ENCODE assay signal across 9 mouse cellular contexts in genomic region chr8:70593173-70593572, GRCm38 (mm10). TPM values are rescaled to one million over a fixed set of nuclear protein-coding genes. Genes with fewer than 3 reads are reported as not detected.
A peak's percentile ranks its signal among the peaks of the same experiment; 100 is the strongest.
DNase-seq lines count a peak whose midpoint lies in the region; ATAC-seq and TF ChIP-seq lines count a peak whose summit lies in the region.
"Had no signal": no experiment of that assay in that cellular context is flagged by ENCODE, and none has a peak within 500 bp of the region (broad histone marks: within the 10 kb centered on the region; RNA-seq: fewer than 3 reads in every experiment).

No protein-coding gene starts in this region.

- no peak for TF ChIP-seq CTCF in layer of hippocampus, adult 2 months (conservative IDR thresholded peaks at IDR 0.05)
- no peak for TF ChIP-seq CTCF in forebrain, postnatal 0 days (IDR thresholded peaks at IDR 0.05; ENCODE audit: low read depth)

- peaks cover 13% of the 10 kb centered on the region for H3K4me1 ChIP-seq in forebrain, postnatal 0 days (ENCODE audit: insufficient read depth)
- peaks cover 46% of the 10 kb centered on the region for H3K4me1 ChIP-seq in limb, embryonic 13.5 days

- ATAC-seq in forebrain, postnatal 0 days: no peak
- no peak for ATAC-seq in limb, embryonic 13.5 days (ENCODE audit: low FRiP score, low read depth)

- H3K4me2 ChIP-seq in forebrain, postnatal 0 days (ENCODE audit: low read depth): no peak overlapping the region; the same call in 1 of the 2 replicates
- peak overlapping the region; percentile 98 for H3K4me2 ChIP-seq in limb, embryonic 13.5 days (replicated peaks)

- H3K36me3 ChIP-seq in forebrain, postnatal 0 days (ENCODE audit: insufficient read depth): peaks cover 19% of the 10 kb centered on the region
- H3K36me3 ChIP-seq in limb, embryonic 13.5 days: peaks cover 61% of the 10 kb centered on the region

- no peaks in the 10 kb centered on the region for H3K9me3 ChIP-seq in forebrain, postnatal 0 days (ENCODE audit: low read length)
- no peaks in the 10 kb centered on the region for H3K9me3 ChIP-seq in limb, embryonic 13.5 days

- DNase-seq in layer of hippocampus, adult 2 months (ENCODE audit: low spot score in 2 of 2): no peak
- no peak for DNase-seq in layer of hippocampus, postnatal 10 days (ENCODE audit: low spot score in 2 of 2)
- DNase-seq in forebrain, postnatal 0 days: no peak
- peak; percentile 25 for DNase-seq in neural tube, embryonic 10.5 days (ENCODE audit: extremely low spot score, low spot score)
- no peak for DNase-seq in gastrocnemius, postnatal 10 days
- no peak for DNase-seq in Muller cell, postnatal 12 days (ENCODE audit: inconsistent ontology term)
- no peak for DNase-seq in thymus, postnatal 0 days (ENCODE audit: low spot score)

- H3K9ac ChIP-seq in forebrain, postnatal 0 days: no peak overlapping the region
- peak overlapping the region; percentile 59; the same call in 1 of the 2 replicates for H3K9ac ChIP-seq in limb, embryonic 13.5 days

- no peaks in the 10 kb centered on the region for H3K27me3 ChIP-seq in forebrain, postnatal 0 days (ENCODE audit: insufficient read depth, low read length)
- H3K27me3 ChIP-seq in limb, embryonic 13.5 days: no peaks in the 10 kb centered on the region

- 66% methylated on average over 8 of the region's 8 CpGs for WGBS in forebrain, postnatal 0 days
- WGBS in limb, embryonic 13.5 days: 54% methylated on average over 8 of the region's 8 CpGs

- H3K27ac ChIP-seq in layer of hippocampus, adult 2 months: peak overlapping the region; percentile 86
- peak overlapping the region; percentile 54 for H3K27ac ChIP-seq in forebrain, postnatal 0 days (ENCODE audit: low read depth, low read length)
- peak overlapping the region; percentile 79; the same call in 1 of the 2 replicates for H3K27ac ChIP-seq in limb, embryonic 13.5 days

- H3K4me3 ChIP-seq in layer of hippocampus, adult 2 months: peak overlapping the region; percentile 74; the same call in 1 of the 2 replicates
- H3K4me3 ChIP-seq in forebrain, postnatal 0 days (ENCODE audit: low read depth, low read length): no peak overlapping the region
- peak overlapping the region; percentile 70 for H3K4me3 ChIP-seq in limb, embryonic 13.5 days

RNA-seq across cellular contexts. Expression of gene Isyna1, which starts 1.0 kb away (rescaled TPM):
- 10 to 100 TPM; 41.4 to 46.4 TPM for total RNA-seq in layer of hippocampus, adult 2 months (2021)
- total RNA-seq in layer of hippocampus, postnatal 10 days (2021): 10 to 100 TPM; 56.5 to 57.8 TPM
- 127 and 136 TPM in 2 replicates for total RNA-seq in forebrain, postnatal 0 days (2014; rRNA removed)
- polyA plus RNA-seq in forebrain, postnatal 0 days (2015; fragmentation: Nextera tagmentation; extraction: Ambion mirVana): 93.3 and 106 TPM in 2 replicates
- 162 and 165 TPM in 2 replicates for polyA plus RNA-seq in limb, embryonic 13.5 days (2015; fragmentation: Nextera tagmentation; extraction: Ambion mirVana)
- total RNA-seq in gastrocnemius, postnatal 10 days (2021): 10 to 100 TPM; 30.0 to 31.6 TPM
- polyA plus RNA-seq in thymus, postnatal 0 days (2015; fragmentation: Nextera tagmentation; extraction: Ambion mirVana): 78.9 and 88.4 TPM in 2 replicates

RNA-seq across cellular contexts. Expression of gene Ssbp4, which starts 15.5 kb away (rescaled TPM):
- 100 to 1,000 TPM; 274 to 297 TPM for total RNA-seq in layer of hippocampus, adult 2 months (2021)
- 100 to 1,000 TPM; 225 to 240 TPM for total RNA-seq in layer of hippocampus, postnatal 10 days (2021)
- 197 and 249 TPM in 2 replicates for total RNA-seq in forebrain, postnatal 0 days (2014; rRNA removed)
- 204 and 221 TPM in 2 replicates for polyA plus RNA-seq in forebrain, postnatal 0 days (2015; fragmentation: Nextera tagmentation; extraction: Ambion mirVana)
- polyA plus RNA-seq in limb, embryonic 13.5 days (2015; fragmentation: Nextera tagmentation; extraction: Ambion mirVana): 115 and 131 TPM in 2 replicates
- total RNA-seq in gastrocnemius, postnatal 10 days (2021): 10 to 100 TPM; 31.1 to 40.1 TPM
- polyA plus RNA-seq in thymus, postnatal 0 days (2015; fragmentation: Nextera tagmentation; extraction: Ambion mirVana): 135 and 142 TPM in 2 replicates

RNA-seq across cellular contexts. Expression of gene Lrrc25, which starts 22.8 kb away (rescaled TPM):
- under 1 TPM; 0.54 to 0.97 TPM for total RNA-seq in layer of hippocampus, adult 2 months (2021)
- 1 to 10 TPM in 1 of 2 experiments, under 1 TPM in 1; 0.96 to 2.3 TPM for total RNA-seq in layer of hippocampus, postnatal 10 days (2021)
- total RNA-seq in forebrain, postnatal 0 days (2014; rRNA removed): 1.4 and 2.8 TPM in 2 replicates
- polyA plus RNA-seq in forebrain, postnatal 0 days (2015; fragmentation: Nextera tagmentation; extraction: Ambion mirVana): 1.2 TPM in 2 replicates
- 1.9 and 2.3 TPM in 2 replicates for polyA plus RNA-seq in limb, embryonic 13.5 days (2015; fragmentation: Nextera tagmentation; extraction: Ambion mirVana)
- 1 to 10 TPM; 1.2 to 3.0 TPM for total RNA-seq in gastrocnemius, postnatal 10 days (2021)
- polyA plus RNA-seq in thymus, postnatal 0 days (2015; fragmentation: Nextera tagmentation; extraction: Ambion mirVana): 4.7 and 5.8 TPM in 2 replicates

RNA-seq across cellular contexts. Expression of gene Gdf15, which starts 39.1 kb away (rescaled TPM):
- total RNA-seq in layer of hippocampus, adult 2 months (2021): under 1 TPM in 1 of 2 experiments, not detected in 1; 0.25 TPM
- total RNA-seq in layer of hippocampus, postnatal 10 days (2021): not detected
- 0.90 TPM in 1 of 2 replicates, not detected in the other for total RNA-seq in forebrain, postnatal 0 days (2014; rRNA removed)
- 0.18 and 0.26 TPM in 2 replicates for polyA plus RNA-seq in forebrain, postnatal 0 days (2015; fragmentation: Nextera tagmentation; extraction: Ambion mirVana)
- polyA plus RNA-seq in limb, embryonic 13.5 days (2015; fragmentation: Nextera tagmentation; extraction: Ambion mirVana): 0.18 TPM in 1 of 2 replicates, not detected in the other
- total RNA-seq in gastrocnemius, postnatal 10 days (2021): not detected
- 1.2 and 1.4 TPM in 2 replicates for polyA plus RNA-seq in thymus, postnatal 0 days (2015; fragmentation: Nextera tagmentation; extraction: Ambion mirVana)
- total RNA-seq: left cerebral cortex, postnatal 36 days had no signal

RNA-seq across cellular contexts. Expression of gene Ell, which starts 53.9 kb away (rescaled TPM):
- 10 to 100 TPM; 20.5 to 24.4 TPM for total RNA-seq in layer of hippocampus, adult 2 months (2021)
- total RNA-seq in layer of hippocampus, postnatal 10 days (2021): 10 to 100 TPM; 15.8 to 16.4 TPM
- 16.2 and 18.4 TPM in 2 replicates for total RNA-seq in forebrain, postnatal 0 days (2014; rRNA removed)
- 9.7 and 11.0 TPM in 2 replicates for polyA plus RNA-seq in forebrain, postnatal 0 days (2015; fragmentation: Nextera tagmentation; extraction: Ambion mirVana)
- 20.9 and 21.4 TPM in 2 replicates for polyA plus RNA-seq in limb, embryonic 13.5 days (2015; fragmentation: Nextera tagmentation; extraction: Ambion mirVana)
- 10 to 100 TPM; 12.7 to 19.8 TPM for total RNA-seq in gastrocnemius, postnatal 10 days (2021)
- polyA plus RNA-seq in thymus, postnatal 0 days (2015; fragmentation: Nextera tagmentation; extraction: Ambion mirVana): 13.5 and 14.2 TPM in 2 replicates
